Mouse (Mus musculus) embryonic facial prominence, embryonic 10.5 days (tissue): ENCODE measurements around the gene Abcb6. TPM values are rescaled to one million over a fixed set of nuclear protein-coding genes. Genes with fewer than 3 reads are reported as not detected.

Source experiments
- DNase-seq: peaks from one replicate; pipeline ENCODE4 v3.0.0-alpha.2; 2017; ENCODE audit warnings: low spot score
- H3K27ac ChIP-seq: fragments of 300-500 bp; sonication (generic); replicated peaks from 2 replicates; pipeline ENCODE4 v1.5.1; 2016; ENCODE audit warnings: mild to moderate bottlenecking
- H3K27me3 ChIP-seq: fragments of 300-500 bp; sonication (generic); replicated peaks from 2 replicates; pipeline ENCODE4 v1.6.1; 2016; ENCODE audit warnings: low read depth, mild to moderate bottlenecking; ENCODE audit not compliant: poor library complexity, severe bottlenecking
- H3K36me3 ChIP-seq: fragments of 300-500 bp; sonication (generic); replicated peaks from 2 replicates; pipeline ENCODE4 v1.6.1; 2016; ENCODE audit warnings: mild to moderate bottlenecking, moderate library complexity
- H3K4me1 ChIP-seq: fragments of 300-500 bp; sonication (generic); 2 replicates; pipeline ENCODE4 v1.6.1; 2016
- H3K4me3 ChIP-seq: fragments of 300-500 bp; sonication (generic); 2 replicates; pipeline ENCODE4 v1.5.1; 2016; ENCODE audit warnings: mild to moderate bottlenecking, moderate library complexity
- H3K9me3 ChIP-seq: fragments of 300-500 bp; sonication (generic); 2 replicates; pipeline ENCODE4 v1.6.1; 2016; ENCODE audit warnings: mild to moderate bottlenecking
- WGBS: fragments of 180-500 bp; shearing (Covaris S2); methylation state at CpG from one replicate; pipeline ENCODE4 v1.1.7; 2016; 5-methylcytosine and 5-hydroxymethylcytosine counted together
- polyA plus RNA-seq: library from polyadenylated mRNA; unstranded; fragments of >200 nt; fragmentation: Nextera tagmentation; extraction: Ambion mirVana; gene quantifications from 2 replicates; pipeline ENCODE4 v1.2.1, GENCODE M21; 2016

The Abcb6 gene
- polyA plus RNA-seq = 32.3 and 34.8 TPM in 2 replicates

DNA sequence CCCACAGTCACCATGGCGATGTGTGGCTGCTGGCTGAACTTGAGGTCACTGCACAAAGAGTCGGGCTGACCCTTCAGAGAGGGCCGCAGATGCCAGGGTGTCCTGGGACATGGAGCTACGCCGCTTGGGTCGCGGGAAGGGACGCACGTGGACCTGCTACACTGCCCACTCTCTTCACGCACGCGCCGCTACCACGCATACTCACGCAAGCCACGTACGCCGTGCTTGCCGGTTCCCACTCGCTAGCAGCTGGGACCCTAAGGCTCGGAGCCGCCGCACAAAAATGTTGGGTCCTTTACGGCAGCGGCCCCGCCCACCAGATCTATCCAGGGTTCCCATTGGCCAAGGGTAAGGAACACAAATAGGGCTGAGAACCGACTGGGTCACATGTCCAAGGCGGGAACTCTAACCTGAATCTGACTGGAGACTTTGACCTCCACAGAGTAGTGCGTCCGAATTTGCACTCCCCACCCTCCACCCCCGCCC, at the start of gene Abcb6:
Gene Abcb6, minus strand, starts transcription at position 288 of the 486 bp plus-strand sequence.
- peaks cover 64% of the 10 kb centered on the region for H3K36me3 ChIP-seq
- H3K27ac ChIP-seq = peak within 1 kb of the TSS; percentile 85
- H3K9me3 ChIP-seq = no peaks in the 10 kb centered on the region
- no peaks in the 10 kb centered on the region for H3K27me3 ChIP-seq
- peaks cover 27% of the 10 kb centered on the region for H3K4me1 ChIP-seq
- DNase-seq = peak; percentile 94
- WGBS = under 1% methylated on average over 31 of the region's 31 CpGs
- H3K4me3 ChIP-seq = peak within 1 kb of the TSS; percentile 81

DNA sequence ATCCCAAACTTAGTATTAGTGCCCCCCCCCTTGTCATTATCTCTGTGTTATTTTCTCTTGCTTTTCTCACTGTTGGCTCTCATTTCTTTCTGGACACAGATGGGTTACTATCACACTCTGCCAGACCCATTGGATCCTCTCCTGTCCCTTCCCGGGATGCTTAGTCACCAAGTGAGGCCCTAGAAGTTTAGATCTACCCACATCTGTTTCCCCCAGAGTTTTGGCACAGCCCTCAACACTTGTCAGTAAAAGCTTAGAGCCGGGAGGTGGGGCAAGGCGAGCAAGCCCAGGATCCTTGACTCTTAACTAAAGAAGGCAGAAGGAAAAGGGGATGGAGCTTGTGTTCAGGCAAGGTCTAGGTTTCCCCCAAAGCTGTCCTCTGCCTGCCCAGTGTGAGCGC, 49.0 kb upstream of the Abcb6 start:
- H3K36me3 ChIP-seq = no peaks in the 10 kb centered on the region
- 79% methylated on average over 4 of the region's 4 CpGs for WGBS
- H3K4me3 ChIP-seq = no peak overlapping the region
- H3K27me3 ChIP-seq = peaks cover 4% of the 10 kb centered on the region
- no peaks in the 10 kb centered on the region for H3K4me1 ChIP-seq
- H3K27ac ChIP-seq = no peak overlapping the region
- no peak for DNase-seq
- no peaks in the 10 kb centered on the region for H3K9me3 ChIP-seq

DNA sequence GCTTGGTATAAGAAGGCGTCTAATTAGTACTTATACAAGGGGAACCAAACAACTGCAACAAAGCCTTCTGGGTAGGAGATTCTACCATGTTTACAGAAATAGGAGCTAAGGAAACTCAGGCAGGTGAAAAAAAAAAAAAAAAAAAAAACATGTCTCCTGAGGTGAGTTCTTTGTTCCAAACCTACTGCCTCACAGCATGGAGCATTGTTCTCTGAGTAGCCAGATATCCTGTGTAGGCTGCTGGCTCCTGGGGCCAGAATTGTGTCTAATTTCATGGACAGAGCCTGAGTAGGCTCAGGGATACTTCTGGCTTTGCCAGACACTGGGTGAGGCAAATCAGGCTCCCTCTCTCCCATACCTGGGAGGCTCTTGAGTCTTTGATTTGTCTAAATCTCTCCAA, 47.5 kb upstream of the Abcb6 start:
- H3K4me3 ChIP-seq = no peak overlapping the region
- no peak for DNase-seq
- no peak overlapping the region for H3K27ac ChIP-seq
- no peaks in the 10 kb centered on the region for H3K4me1 ChIP-seq
- peaks cover 9% of the 10 kb centered on the region for H3K27me3 ChIP-seq
- H3K36me3 ChIP-seq = no peaks in the 10 kb centered on the region
- H3K9me3 ChIP-seq = no peaks in the 10 kb centered on the region
- 56% methylated on average over 1 of the region's 1 CpGs for WGBS

DNA sequence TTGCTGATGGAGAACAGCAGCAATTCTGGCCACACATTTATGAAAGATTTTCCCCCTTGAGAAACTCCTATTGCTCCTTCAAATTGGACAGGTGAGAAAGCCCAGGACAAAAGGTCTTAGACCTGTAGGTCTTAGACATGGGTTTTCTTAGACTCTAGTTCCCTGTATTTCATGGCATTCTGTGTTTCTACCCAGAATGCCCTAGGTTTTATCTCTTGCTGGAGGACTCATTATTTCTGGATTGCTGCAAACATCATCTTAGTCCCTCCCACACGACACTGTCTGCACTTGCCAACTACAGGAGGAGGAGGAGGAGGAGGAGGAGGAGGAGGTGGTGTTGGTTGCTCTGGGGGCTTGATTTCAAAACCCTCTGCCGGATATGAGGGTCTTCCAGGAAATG, 45.9 kb upstream of the Abcb6 start:
- Histone ChIP-seq H3K36me3 (no peaks in the 10 kb centered on the region), H3K27me3 (peaks cover 25% of the 10 kb centered on the region), H3K9me3 (no peaks in the 10 kb centered on the region), H3K4me1 (no peaks in the 10 kb centered on the region), H3K4me3 (no peak overlapping the region), H3K27ac (no peak overlapping the region)
- 69% methylated on average over 2 of the region's 2 CpGs for WGBS
- no peak for DNase-seq

DNA sequence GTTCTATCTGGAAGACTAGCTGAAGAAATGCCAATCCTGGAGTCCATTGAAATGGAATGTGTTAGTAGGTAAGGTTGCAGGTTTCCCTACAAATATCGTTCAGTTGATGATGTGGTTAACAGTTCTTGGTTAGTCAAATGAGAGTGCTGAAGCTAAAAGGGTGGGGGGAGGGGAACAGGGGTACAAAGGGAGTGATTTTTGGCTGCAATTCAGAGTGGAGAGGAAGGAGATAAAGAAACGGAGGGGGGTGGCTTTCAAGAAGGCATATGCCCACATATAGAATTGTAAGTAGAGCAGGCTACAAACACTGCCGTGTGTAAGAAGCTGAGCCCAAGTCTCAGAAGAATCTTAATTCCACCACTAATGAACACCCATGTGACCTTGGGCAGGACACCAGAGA, 45.3 kb upstream of the Abcb6 start:
- Histone ChIP-seq H3K9me3 (no peaks in the 10 kb centered on the region), H3K4me3 (no peak overlapping the region), H3K4me1 (no peaks in the 10 kb centered on the region), H3K36me3 (no peaks in the 10 kb centered on the region), H3K27ac (no peak overlapping the region), H3K27me3 (peaks cover 31% of the 10 kb centered on the region)
- DNase-seq = no peak
- 75% methylated on average over 3 of the region's 3 CpGs for WGBS

DNA sequence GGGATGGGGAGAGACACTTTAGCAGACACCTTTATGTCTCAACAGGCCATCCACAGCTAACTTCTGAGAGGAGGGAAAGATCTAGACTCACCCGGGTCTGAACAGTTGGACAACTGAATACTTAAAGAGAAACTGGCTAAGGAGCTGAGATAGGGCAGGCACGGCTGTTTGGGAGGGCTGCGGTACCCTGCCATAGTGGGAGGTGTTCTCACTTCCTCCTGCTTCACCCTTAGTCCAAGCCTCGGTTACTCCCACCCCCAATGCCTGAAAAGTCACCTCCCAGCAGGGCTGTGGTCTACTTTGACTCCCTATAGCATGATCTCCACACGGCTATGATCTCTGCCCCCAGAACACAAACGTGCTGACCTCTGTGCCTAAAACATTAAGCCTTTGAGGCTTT, 43.3 kb upstream of the Abcb6 start:
- peaks cover 14% of the 10 kb centered on the region for H3K4me1 ChIP-seq
- WGBS = 77% methylated on average over 6 of the region's 6 CpGs
- H3K9me3 ChIP-seq = no peaks in the 10 kb centered on the region
- DNase-seq = no peak
- no peaks in the 10 kb centered on the region for H3K36me3 ChIP-seq
- H3K4me3 ChIP-seq = no peak overlapping the region
- no peak overlapping the region for H3K27ac ChIP-seq
- H3K27me3 ChIP-seq = peaks cover 51% of the 10 kb centered on the region

DNA sequence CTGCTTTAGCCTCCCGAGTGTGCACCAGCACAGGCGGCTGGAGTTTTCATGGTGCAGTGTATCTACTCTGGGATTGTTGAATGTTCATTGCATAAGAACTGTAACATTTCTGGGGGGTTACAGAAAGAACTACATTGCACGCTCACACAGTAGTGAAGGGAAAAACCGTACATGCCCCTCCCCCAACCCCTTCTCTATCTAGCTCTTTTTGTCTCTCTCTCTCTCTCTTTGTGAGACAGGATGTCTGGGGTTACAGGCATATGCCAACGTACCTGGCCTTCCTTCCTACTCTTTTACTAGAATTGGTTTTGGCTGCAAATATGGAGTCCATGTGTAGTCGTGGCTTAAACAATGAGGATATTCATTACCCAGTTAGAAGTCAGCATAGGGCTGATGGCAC, 42.7 kb upstream of the Abcb6 start:
- DNase-seq = no peak
- 82% methylated on average over 6 of the region's 6 CpGs for WGBS
- Histone ChIP-seq H3K27me3 (peaks cover 57% of the 10 kb centered on the region), H3K4me1 (peaks cover 20% of the 10 kb centered on the region), H3K36me3 (no peaks in the 10 kb centered on the region), H3K27ac (no peak overlapping the region), H3K9me3 (no peaks in the 10 kb centered on the region), H3K4me3 (no peak overlapping the region)

DNA sequence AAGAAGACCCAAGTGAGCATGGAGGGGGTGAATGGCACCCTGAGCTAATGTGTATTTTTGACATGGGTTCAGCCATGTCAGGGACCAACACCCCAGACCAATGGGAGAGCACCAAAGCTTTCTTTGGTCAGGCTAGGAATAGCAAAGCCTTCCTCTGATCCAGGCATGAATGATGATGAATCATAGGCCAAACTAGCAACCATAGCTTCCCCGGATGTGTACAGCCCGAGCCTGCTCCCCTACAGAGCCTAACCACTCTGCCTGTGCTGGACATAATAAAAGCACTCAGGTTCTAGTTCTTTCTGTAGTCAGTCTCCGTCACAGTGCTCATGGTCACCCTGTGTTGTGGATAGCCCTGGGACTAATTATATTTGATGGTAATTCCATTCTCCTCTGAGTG, 41.3 kb upstream of the Abcb6 start:
- H3K4me1 ChIP-seq = peaks cover 25% of the 10 kb centered on the region
- no peak overlapping the region for H3K27ac ChIP-seq
- DNase-seq = no peak
- no peaks in the 10 kb centered on the region for H3K9me3 ChIP-seq
- peaks cover 71% of the 10 kb centered on the region for H3K27me3 ChIP-seq
- H3K36me3 ChIP-seq = no peaks in the 10 kb centered on the region
- WGBS = 84% methylated on average over 3 of the region's 3 CpGs
- no peak overlapping the region for H3K4me3 ChIP-seq

DNA sequence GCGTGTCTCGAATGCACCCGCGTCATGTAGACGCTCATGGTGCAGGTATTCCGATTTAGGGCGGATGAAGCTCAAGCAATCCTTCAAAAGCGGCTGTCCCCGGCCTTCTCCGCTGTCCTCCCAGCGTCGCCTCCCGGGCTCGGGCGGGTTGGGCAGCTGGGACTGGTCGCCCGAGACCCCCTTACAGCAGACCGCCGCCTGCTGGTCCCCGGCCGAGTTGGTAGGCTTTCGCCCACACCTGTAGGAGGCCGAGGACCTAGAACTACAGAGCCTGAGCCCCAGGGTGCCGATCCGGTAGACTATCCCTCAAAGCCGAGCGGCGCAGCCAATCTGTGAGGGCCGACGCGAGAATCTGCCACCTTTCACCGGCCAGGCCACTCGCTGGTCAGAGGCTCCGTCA, 39.3 kb upstream of the Abcb6 start, which contains the start of gene Tuba4a:
Gene Tuba4a, minus strand, starts transcription at position 335 of the 400 bp plus-strand sequence.
- no peaks in the 10 kb centered on the region for H3K9me3 ChIP-seq
- peak within 1 kb of the TSS; percentile 63 for H3K4me3 ChIP-seq
- H3K36me3 ChIP-seq = peaks cover 16% of the 10 kb centered on the region
- peak; percentile 60 for DNase-seq
- H3K4me1 ChIP-seq = peaks cover 25% of the 10 kb centered on the region
- WGBS = 1% methylated on average over 34 of the region's 34 CpGs
- peaks cover 85% of the 10 kb centered on the region for H3K27me3 ChIP-seq
- peak within 1 kb of the TSS; percentile 32; the same call in 1 of the 2 replicates for H3K27ac ChIP-seq

DNA sequence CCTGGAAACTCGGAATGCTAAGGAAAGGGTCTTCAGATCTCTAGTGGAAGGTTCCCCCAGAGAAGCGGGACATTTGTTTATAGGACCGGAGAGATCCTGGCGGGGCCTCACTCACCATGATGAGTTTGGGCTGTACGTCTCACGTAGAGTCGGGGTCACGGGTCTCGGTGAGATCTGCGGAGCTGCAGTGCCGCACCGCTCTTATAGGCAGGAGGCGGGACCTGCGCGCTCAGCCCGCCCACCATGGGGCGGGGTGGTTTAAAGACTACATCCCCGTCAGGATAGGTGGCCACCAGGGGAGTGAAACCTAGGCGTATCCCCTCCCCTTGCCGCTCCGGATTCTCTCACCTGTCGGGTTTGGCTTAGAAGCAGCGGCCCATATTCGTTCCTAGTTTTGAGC, 38.9 kb upstream of the Abcb6 start:
- Histone ChIP-seq H3K36me3 (peaks cover 21% of the 10 kb centered on the region), H3K9me3 (no peaks in the 10 kb centered on the region), H3K4me1 (peaks cover 25% of the 10 kb centered on the region), H3K27me3 (peaks cover 85% of the 10 kb centered on the region), H3K4me3 (peak overlapping the region; percentile 63), H3K27ac (no peak overlapping the region)
- peak; percentile 80 for DNase-seq
- under 1% methylated on average over 24 of the region's 24 CpGs for WGBS

DNA sequence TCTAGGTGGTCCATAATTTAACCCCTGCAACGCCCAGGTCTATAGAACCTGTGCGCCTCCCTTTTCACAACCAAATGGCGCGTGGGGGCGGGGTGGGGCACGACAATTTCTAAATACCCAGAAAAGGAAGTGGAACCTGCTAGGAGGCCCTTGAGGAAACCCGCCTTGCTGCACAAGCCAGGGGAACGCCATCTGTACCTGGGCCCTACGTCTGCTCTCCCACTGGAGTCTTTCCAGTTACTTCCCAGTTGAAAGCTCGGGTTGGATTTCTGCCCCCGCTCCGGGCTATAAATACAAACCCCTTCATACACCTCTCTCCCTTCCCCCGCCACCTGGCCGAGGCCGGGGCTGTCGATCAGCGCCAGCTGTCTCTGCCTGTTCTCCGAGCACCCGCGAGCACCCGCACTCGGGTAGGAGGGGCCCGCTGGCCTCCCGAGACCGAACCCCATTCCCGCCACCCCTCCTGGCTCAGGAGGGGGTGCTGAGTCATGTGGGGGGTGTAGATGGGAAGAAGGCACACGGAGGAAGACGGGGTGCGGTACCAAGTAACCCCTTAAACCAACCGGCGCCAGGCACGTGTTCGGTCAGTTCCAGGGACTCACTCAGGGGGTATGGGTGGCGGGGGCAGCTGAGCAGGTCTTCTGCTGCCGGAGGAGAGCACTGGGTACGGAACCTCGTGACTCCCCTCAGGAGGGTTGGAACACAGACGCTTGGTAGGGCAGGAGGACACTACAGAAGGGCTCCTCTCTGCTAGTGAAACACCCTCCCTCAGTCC, 38.2 kb upstream of the Abcb6 start:
- Histone ChIP-seq H3K27me3 (peaks cover 83% of the 10 kb centered on the region), H3K4me3 (peak overlapping the region; percentile 63), H3K36me3 (peaks cover 28% of the 10 kb centered on the region), H3K9me3 (no peaks in the 10 kb centered on the region), H3K27ac (peak overlapping the region; percentile 32; the same call in 1 of the 2 replicates), H3K4me1 (peaks cover 25% of the 10 kb centered on the region)
- peak; percentile 44 for DNase-seq
- 2% methylated on average over 38 of the region's 38 CpGs for WGBS

DNA sequence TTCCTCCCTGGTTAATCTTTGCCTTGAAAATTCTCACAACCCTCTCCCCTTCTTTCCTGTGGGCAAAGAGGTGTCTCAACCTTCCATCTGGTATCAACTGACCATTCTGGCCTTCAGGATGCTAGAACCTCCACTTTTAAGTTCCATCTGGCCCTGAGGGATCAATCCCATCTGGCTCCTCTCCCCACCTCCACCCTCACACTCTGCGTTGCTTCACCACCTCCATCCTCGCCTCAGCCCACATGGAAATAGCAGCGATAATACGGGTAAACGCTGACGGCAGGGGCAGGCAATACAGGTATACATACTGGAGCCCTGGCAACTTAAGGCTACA, 37.7 kb upstream of the Abcb6 start:
- Histone ChIP-seq H3K27ac (no peak overlapping the region), H3K4me3 (peak overlapping the region; percentile 63), H3K9me3 (no peaks in the 10 kb centered on the region), H3K27me3 (peaks cover 77% of the 10 kb centered on the region), H3K4me1 (peaks cover 27% of the 10 kb centered on the region), H3K36me3 (peaks cover 33% of the 10 kb centered on the region)
- DNase-seq = no peak
- 5% methylated on average over 6 of the region's 6 CpGs for WGBS
